Mouse (Mus musculus) intestine, postnatal 0 days (tissue): ENCODE measurements around the gene Uevld. TPM values are rescaled to one million over a fixed set of nuclear protein-coding genes. Genes with fewer than 3 reads are reported as not detected.

Source experiments
- ATAC-seq: fragments of 200-750 bp; cut with Nextera tagmentation; 2 replicates; pipeline ENCODE4 v1.8.0; 2017; ENCODE audit warnings: mild to moderate bottlenecking, moderate TSS enrichment, moderate library complexity
- H3K27ac ChIP-seq: fragments of 300-500 bp; sonication (generic); 2 replicates; pipeline ENCODE4 v1.5.1; 2014; ENCODE audit warnings: mild to moderate bottlenecking, low read depth, low read length, moderate library complexity
- H3K27me3 ChIP-seq: fragments of 300-500 bp; sonication (generic); replicated peaks from 2 replicates; pipeline ENCODE4 v1.6.1; 2014; ENCODE audit warnings: low read length, mixed read lengths; ENCODE audit not compliant: control insufficient read depth, insufficient read depth
- H3K36me3 ChIP-seq: fragments of 300-500 bp; sonication (generic); 2 replicates; pipeline ENCODE4 v1.6.1; 2014; ENCODE audit warnings: mild to moderate bottlenecking, moderate library complexity; ENCODE audit not compliant: control insufficient read depth, insufficient read depth
- H3K4me1 ChIP-seq: fragments of 300-500 bp; sonication (generic); replicated peaks from 2 replicates; pipeline ENCODE4 v1.6.1; 2014; ENCODE audit warnings: antibody characterized with exemption, low read length, mixed read lengths; ENCODE audit not compliant: control insufficient read depth, insufficient read depth
- H3K4me2 ChIP-seq: fragments of 300-500 bp; sonication (generic); replicated peaks from 2 replicates; pipeline ENCODE4 v1.6.1; 2014; ENCODE audit warnings: low read depth, mild to moderate bottlenecking, moderate library complexity
- H3K4me3 ChIP-seq: fragments of 300-500 bp; sonication (generic); 2 replicates; pipeline ENCODE4 v1.5.1; 2014; ENCODE audit warnings: low read depth, low read length
- H3K9ac ChIP-seq: fragments of 300-500 bp; sonication (generic); 2 replicates; pipeline ENCODE4 v1.6.1; 2014; ENCODE audit warnings: mild to moderate bottlenecking, low read depth, low read length
- H3K9me3 ChIP-seq: fragments of 300-500 bp; sonication (generic); 2 replicates; pipeline ENCODE4 v1.6.1; 2016; ENCODE audit warnings: mixed run types; ENCODE audit not compliant: control insufficient read depth
- CTCF ChIP-seq: sonication (generic); IDR thresholded peaks from 2 replicates; pipeline ENCODE4 v1.5.1; 2016; ENCODE audit warnings: low read depth, mild to moderate bottlenecking, control low read depth, antibody characterized with exemption, moderate library complexity
- WGBS: fragments of 180-500 bp; shearing (Covaris S2); extraction: QIAGEN DNeasy Blood & Tissue Kit; methylation state at CpG from one replicate; pipeline ENCODE4 v1.1.7; 2014; 5-methylcytosine and 5-hydroxymethylcytosine counted together
- polyA plus RNA-seq: library from polyadenylated mRNA; unstranded; fragments of >200 nt; fragmentation: Nextera tagmentation; extraction: Ambion mirVana; gene quantifications from 2 replicates; pipeline ENCODE4 v1.2.1, GENCODE M21; 2015

Gene Uevld
- polyA plus RNA-seq, 1 experiment from 2014 or later: 4.9 TPM

DNA sequence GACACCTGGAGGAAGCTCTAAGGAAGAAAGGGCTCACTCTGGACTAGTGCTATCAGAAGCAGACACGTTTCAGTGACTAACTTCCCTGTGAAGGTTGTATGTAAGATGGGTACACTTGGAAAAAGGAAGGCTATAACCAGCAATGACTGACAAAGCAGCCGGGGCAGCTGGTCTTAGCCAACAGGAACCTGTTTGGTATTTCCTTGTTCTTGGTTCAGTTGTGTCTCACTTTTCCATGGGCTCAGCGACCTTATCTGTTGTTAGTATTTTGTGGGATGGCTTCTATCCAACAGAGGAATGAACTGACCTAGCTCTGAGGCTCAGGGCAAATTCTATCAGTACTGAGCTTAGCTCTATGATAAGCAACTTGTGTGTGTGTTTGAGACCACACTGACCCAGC lies 2.7 kb upstream of the Uevld start:
- no peak overlapping the region for H3K9ac ChIP-seq
- H3K36me3 ChIP-seq: no peaks in the 10 kb centered on the region
- WGBS: 30% methylated on average over 3 of the region's 3 CpGs
- H3K9me3 ChIP-seq: no peaks in the 10 kb centered on the region
- H3K27ac ChIP-seq: no peak overlapping the region
- no peak overlapping the region for H3K4me2 ChIP-seq
- no peak for TF ChIP-seq CTCF
- no peaks in the 10 kb centered on the region for H3K4me1 ChIP-seq
- no peaks in the 10 kb centered on the region for H3K27me3 ChIP-seq
- H3K4me3 ChIP-seq: no peak overlapping the region
- ATAC-seq: no peak

DNA sequence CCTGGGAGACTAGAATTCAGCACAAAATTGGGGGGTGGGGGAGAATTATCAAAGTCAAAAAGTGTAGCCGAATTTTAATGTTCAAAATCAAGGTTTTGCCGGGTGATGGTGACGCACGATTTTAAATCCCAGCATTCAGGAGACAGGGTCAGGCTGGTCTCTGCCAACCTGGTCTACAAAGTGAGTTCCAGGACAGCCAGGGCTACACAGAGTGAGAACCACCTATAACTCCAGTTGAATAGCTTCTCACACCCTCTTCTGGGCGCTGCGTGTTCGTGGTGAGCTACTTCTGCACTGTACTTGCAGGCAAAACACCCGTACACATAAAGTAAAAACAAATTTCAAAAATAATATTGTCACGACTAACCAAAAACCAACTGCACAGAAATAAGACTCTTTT lies 526 bp upstream of the Uevld start:
- 18% methylated on average over 9 of the region's 9 CpGs for WGBS
- Histone ChIP-seq H3K4me3 (peak overlapping the region; percentile 78), H3K27me3 (no peaks in the 10 kb centered on the region), H3K9me3 (no peaks in the 10 kb centered on the region), H3K36me3 (peaks cover 10% of the 10 kb centered on the region; the same call in 1 of the 2 replicates), H3K9ac (no peak overlapping the region), H3K4me1 (no peaks in the 10 kb centered on the region), H3K4me2 (peak overlapping the region; percentile 95), H3K27ac (no peak overlapping the region)
- ATAC-seq: no peak
- no peak for TF ChIP-seq CTCF

DNA sequence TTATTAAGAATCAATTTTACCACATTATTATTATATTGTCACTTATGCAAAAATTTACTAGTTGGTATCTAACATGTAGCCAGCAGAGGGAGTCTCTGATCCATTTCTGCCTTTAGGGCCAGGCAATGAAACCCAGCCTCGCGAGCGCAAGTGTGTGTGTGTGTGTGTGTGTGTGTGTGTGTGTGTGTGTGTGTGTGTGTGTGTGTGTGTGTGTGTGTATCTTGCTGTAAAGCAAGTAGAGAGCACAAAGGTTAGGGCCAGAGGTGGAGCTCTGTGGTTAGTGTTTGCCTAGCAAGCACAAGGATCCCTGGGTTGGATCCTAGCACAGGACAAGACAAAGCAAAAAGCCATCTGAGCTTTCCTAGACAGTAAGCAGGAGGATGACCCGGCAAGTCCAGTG lies 22.5 kb downstream of the Uevld start:
- peak; percentile 77 for TF ChIP-seq CTCF
- Histone ChIP-seq H3K27me3 (no peaks in the 10 kb centered on the region), H3K4me2 (no peak overlapping the region), H3K4me3 (no peak overlapping the region), H3K36me3 (peaks cover 67% of the 10 kb centered on the region), H3K4me1 (no peaks in the 10 kb centered on the region), H3K27ac (no peak overlapping the region), H3K9ac (no peak overlapping the region), H3K9me3 (no peaks in the 10 kb centered on the region)
- peak; percentile 80 for ATAC-seq
- 29% methylated on average over 4 of the region's 4 CpGs for WGBS

DNA sequence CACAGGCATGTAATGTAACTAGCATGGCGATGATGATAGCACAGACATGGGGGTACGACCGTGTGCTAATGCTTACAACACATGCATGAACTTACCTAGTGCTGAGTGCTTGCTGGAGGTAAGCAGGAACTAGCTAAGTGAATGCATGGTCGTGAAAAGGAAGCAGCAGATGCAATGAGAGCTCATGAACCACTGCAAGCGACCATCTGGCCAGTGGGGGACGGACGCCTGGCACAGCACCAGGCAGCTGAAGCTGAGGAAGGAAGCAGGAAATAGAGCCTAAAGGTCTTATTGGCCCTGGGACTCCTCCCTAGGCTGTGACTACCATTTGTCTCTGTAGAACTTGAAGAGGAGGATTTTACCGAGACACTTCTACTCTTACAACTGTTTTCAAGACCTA lies 23.5 kb downstream of the Uevld start:
- WGBS: 79% methylated on average over 8 of the region's 8 CpGs
- TF ChIP-seq CTCF: no peak
- Histone ChIP-seq H3K9me3 (no peaks in the 10 kb centered on the region), H3K9ac (no peak overlapping the region), H3K27ac (no peak overlapping the region), H3K4me1 (no peaks in the 10 kb centered on the region), H3K36me3 (peaks cover 67% of the 10 kb centered on the region), H3K4me2 (no peak overlapping the region), H3K4me3 (no peak overlapping the region), H3K27me3 (no peaks in the 10 kb centered on the region)
- ATAC-seq: no peak

DNA sequence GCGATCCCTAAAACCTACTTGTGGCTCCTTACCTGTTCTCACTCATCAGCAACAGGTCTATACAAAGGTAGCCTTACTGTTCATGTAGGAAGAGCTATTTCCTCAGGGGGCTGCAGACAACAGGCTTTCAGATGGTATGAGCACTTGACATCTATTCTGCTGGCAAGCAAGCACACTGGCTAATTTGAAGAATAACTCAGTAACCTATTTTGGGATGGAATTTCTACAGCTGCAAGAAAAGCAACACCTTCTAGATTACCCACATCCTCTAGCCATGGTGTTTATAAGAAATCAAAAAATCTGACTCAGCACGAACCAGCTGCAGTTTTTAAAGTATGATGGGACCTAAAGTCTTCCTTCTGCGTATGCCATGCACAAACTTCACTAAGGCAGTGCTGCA lies 27.0 kb downstream of the Uevld start:
- Histone ChIP-seq H3K36me3 (peaks cover 44% of the 10 kb centered on the region), H3K27me3 (no peaks in the 10 kb centered on the region), H3K9me3 (no peaks in the 10 kb centered on the region), H3K27ac (no peak overlapping the region), H3K9ac (no peak overlapping the region), H3K4me2 (no peak overlapping the region), H3K4me3 (no peak overlapping the region), H3K4me1 (no peaks in the 10 kb centered on the region)
- no peak for TF ChIP-seq CTCF
- WGBS: 98% methylated on average over 3 of the region's 3 CpGs
- ATAC-seq: no peak

DNA sequence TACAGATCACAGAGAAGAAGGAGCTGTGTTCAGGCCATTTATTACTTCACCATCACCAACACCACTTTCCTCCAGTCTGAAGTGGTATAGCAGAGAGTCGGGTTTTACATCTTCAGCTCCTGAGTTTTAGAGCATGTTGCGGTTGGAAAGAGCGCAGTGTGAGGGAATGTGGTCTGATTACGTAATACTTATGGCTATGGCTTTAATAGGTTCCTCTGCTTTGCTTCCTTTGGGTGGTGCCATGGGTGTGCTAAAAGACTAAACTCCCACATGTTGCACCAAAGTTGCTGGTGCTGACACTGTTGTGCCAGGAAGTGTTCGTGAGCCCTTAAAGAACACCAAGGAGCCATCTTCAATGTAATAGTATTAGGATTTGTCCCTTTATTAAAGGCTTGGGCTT lies 30.0 kb downstream of the Uevld start:
- no peak for TF ChIP-seq CTCF
- Histone ChIP-seq H3K27me3 (no peaks in the 10 kb centered on the region), H3K9me3 (no peaks in the 10 kb centered on the region), H3K27ac (no peak overlapping the region), H3K36me3 (peaks cover 31% of the 10 kb centered on the region), H3K9ac (no peak overlapping the region; the same call in 1 of the 2 replicates), H3K4me2 (no peak overlapping the region), H3K4me1 (no peaks in the 10 kb centered on the region), H3K4me3 (no peak overlapping the region)
- no peak for ATAC-seq
- WGBS: 85% methylated on average over 5 of the region's 5 CpGs

DNA sequence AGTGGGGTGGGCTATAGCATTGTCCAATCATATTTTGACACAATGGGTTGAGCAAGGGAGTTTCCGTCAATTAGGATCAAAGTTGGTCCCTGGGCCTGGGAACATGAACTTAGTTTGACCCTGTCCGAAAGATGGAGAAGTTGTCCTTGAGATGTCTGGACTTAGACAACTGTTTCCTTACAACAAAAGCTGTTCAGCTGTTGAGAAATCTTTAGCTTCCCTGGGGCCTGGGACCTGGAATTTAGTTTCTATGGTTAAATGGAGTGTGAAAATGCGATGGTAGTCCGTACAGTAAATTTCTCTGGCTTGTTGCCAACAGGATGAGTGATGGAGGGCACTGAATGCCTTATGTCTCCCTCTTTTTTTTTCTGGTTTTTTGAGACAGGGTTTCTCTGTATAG lies 36.3 kb downstream of the Uevld start:
- peaks cover 3% of the 10 kb centered on the region; the same call in 1 of the 2 replicates for H3K36me3 ChIP-seq
- no peaks in the 10 kb centered on the region for H3K9me3 ChIP-seq
- no peak for ATAC-seq
- H3K4me3 ChIP-seq: no peak overlapping the region
- H3K9ac ChIP-seq: no peak overlapping the region
- H3K27ac ChIP-seq: no peak overlapping the region
- no peaks in the 10 kb centered on the region for H3K27me3 ChIP-seq
- WGBS: 75% methylated on average over 4 of the region's 4 CpGs
- H3K4me2 ChIP-seq: no peak overlapping the region
- TF ChIP-seq CTCF: no peak
- H3K4me1 ChIP-seq: no peaks in the 10 kb centered on the region
